Mouse (Mus musculus) brain, embryonic 14.5 days (tissue): ENCODE results near the gene Stat4.

ENCODE experiments used
- CTCF ChIP-seq: fragments of 200-500 bp; IDR thresholded peaks from 2 replicates; pipeline ENCODE4 v1.5.1; 2012; ENCODE audit warnings: inconsistent platforms, mild to moderate bottlenecking, moderate library complexity, borderline replicate concordance; ENCODE audit not compliant: insufficient read depth, insufficient read length; ENCODE audit errors: extremely low read depth
- POLR2A ChIP-seq: fragments of 200-500 bp; IDR thresholded peaks from 2 replicates; pipeline ENCODE4 v1.6.1; 2012; ENCODE audit warnings: mild to moderate bottlenecking, inconsistent platforms, borderline replicate concordance; ENCODE audit not compliant: poor library complexity, insufficient read depth, insufficient read length, severe bottlenecking; ENCODE audit errors: extremely low read depth

- TF ChIP-seq POLR2A (no peak), CTCF (no peak)
Measured at GRCm38 (mm10) chr1:52149934-52150346, 163.0 kb downstream of the Stat4 start.
